Mouse (Mus musculus) kidney, adult 2 months (tissue): ENCODE data around the gene Idh3a.

ENCODE experiments used
- CTCF ChIP-seq: fragments of 200-500 bp; conservative IDR thresholded peaks from 2 replicates; pipeline ENCODE4 v1.5.1; 2011; ENCODE audit warnings: low read depth, mild to moderate bottlenecking, control low read depth, low read length, moderate library complexity, mixed read lengths; ENCODE audit not compliant: insufficient read depth, insufficient read length
- POLR2A ChIP-seq: fragments of 200-500 bp; IDR thresholded peaks from one replicate; pipeline ENCODE4 v1.6.1; 2011; ENCODE audit warnings: low read depth, low read length, control low read depth

DNA sequence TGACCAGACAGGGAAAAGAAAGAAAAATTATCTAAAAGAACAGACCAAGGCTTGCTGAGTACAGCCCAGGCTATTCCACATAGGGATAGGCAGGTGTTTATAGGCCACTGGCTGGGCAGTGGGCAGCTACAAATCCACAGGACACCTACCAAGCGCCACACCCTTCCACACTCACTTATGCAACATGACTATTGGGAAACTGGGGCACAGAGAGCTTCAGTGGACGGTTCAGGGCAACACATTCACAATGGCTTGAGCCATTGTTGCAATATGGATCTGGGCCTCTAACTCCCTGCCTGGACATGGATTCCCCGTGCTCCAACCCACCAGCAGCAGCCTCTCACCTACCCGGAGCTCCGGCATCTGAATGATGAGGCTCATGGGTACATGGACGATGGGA, 36.7 kb upstream of the Idh3a start:
- TF ChIP-seq CTCF: no peak
- TF ChIP-seq POLR2A: no peak
